Mouse (Mus musculus) stomach, postnatal 0 days (tissue): Measurements from ENCODE around the gene Muc4. TPM values are rescaled to one million over a fixed set of nuclear protein-coding genes. Genes with fewer than 3 reads are reported as not detected.

Source experiments
- ATAC-seq: fragments of 200-750 bp; cut with Nextera tagmentation; 2 replicates; pipeline ENCODE4 v1.8.0; 2017; ENCODE audit not compliant: low FRiP score, low TSS enrichment
- DNase-seq: peaks from one replicate; pipeline ENCODE4 v3.0.0-alpha.2; 2016; ENCODE audit warnings: low spot score
- H3K27ac ChIP-seq: fragments of 300-500 bp; sonication (generic); replicated peaks from 2 replicates; pipeline ENCODE4 v1.5.1; 2014; ENCODE audit warnings: mild to moderate bottlenecking, control low read depth
- H3K27me3 ChIP-seq: fragments of 300-500 bp; sonication (generic); 2 replicates; pipeline ENCODE4 v1.6.1; 2014; ENCODE audit warnings: low read length; ENCODE audit not compliant: control insufficient read depth, insufficient read depth
- H3K36me3 ChIP-seq: fragments of 300-500 bp; sonication (generic); 2 replicates; pipeline ENCODE4 v1.6.1; 2014; ENCODE audit warnings: low read length, mixed read lengths; ENCODE audit not compliant: control insufficient read depth, insufficient read depth
- H3K4me1 ChIP-seq: fragments of 300-500 bp; sonication (generic); replicated peaks from 2 replicates; pipeline ENCODE4 v1.6.1; 2014; ENCODE audit warnings: antibody characterized with exemption; ENCODE audit not compliant: control insufficient read depth, insufficient read depth
- H3K4me2 ChIP-seq: fragments of 300-500 bp; sonication (generic); replicated peaks from 2 replicates; pipeline ENCODE4 v1.6.1; 2014; ENCODE audit warnings: low read depth, mild to moderate bottlenecking, control low read depth, moderate library complexity
- H3K4me3 ChIP-seq: fragments of 300-500 bp; sonication (generic); 2 replicates; pipeline ENCODE4 v1.5.1; 2014; ENCODE audit warnings: low read depth, low read length, control low read depth
- H3K9ac ChIP-seq: fragments of 300-500 bp; sonication (generic); 2 replicates; pipeline ENCODE4 v1.6.1; 2014; ENCODE audit warnings: mild to moderate bottlenecking, low read length, control low read depth, mixed read lengths
- H3K9me3 ChIP-seq: fragments of 300-500 bp; sonication (generic); 2 replicates; pipeline ENCODE4 v1.6.1; 2016; ENCODE audit warnings: low read length; ENCODE audit not compliant: control insufficient read depth
- CTCF ChIP-seq: IDR thresholded peaks from 2 replicates; pipeline ENCODE4 v1.5.1; 2016; ENCODE audit warnings: antibody characterized with exemption, low read depth, mild to moderate bottlenecking, moderate library complexity
- EP300 ChIP-seq: optimal IDR thresholded peaks from 2 replicates; pipeline ENCODE3; 2016; ENCODE audit warnings: antibody characterized with exemption
- WGBS: fragments of 180-500 bp; shearing (Covaris S2); extraction: QIAGEN DNeasy Blood & Tissue Kit; methylation state at CpG from one replicate; pipeline ENCODE4 v1.1.7; 2014; 5-methylcytosine and 5-hydroxymethylcytosine counted together
- polyA plus RNA-seq: library from polyadenylated mRNA; unstranded; fragments of >200 nt; fragmentation: Nextera tagmentation; extraction: Ambion mirVana; gene quantifications from 2 replicates; pipeline ENCODE4 v1.2.1, GENCODE M21; 2015

The Muc4 gene
- polyA plus RNA-seq, 1 experiment from 2014 or later, result 2.5 TPM

DNA sequence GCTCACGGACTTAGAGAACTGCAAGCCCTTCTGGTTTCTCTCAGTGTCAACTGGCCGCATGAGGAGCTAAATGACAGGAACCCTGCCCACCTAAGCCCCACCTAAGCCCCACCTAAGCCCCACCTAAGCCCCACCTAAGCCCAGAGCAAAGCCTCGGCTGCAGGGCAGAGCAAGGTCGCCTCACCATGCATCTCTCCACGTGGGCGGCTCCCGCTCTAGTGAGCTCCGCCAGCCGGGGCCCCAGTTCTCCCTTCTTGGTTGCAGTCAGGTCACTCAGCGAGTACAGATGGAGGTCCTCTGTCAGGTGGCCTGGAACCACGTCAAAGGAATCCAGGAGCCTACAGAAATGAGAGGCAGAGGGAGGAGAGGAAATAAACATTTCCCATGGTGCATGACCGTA lies 89.7 kb downstream of the Muc4 start:
- no peaks in the 10 kb centered on the region for H3K27me3 ChIP-seq
- H3K4me1 ChIP-seq, result peaks cover 4% of the 10 kb centered on the region; the same call in 1 of the 2 replicates
- H3K4me2 ChIP-seq, result no peak overlapping the region
- H3K27ac ChIP-seq, result no peak overlapping the region
- no peaks in the 10 kb centered on the region for H3K9me3 ChIP-seq
- no peak overlapping the region for H3K4me3 ChIP-seq
- DNase-seq, result no peak
- no peak overlapping the region for H3K9ac ChIP-seq
- no peak for ATAC-seq
- TF ChIP-seq EP300 (no peak), CTCF (no peak)
- peaks cover 27% of the 10 kb centered on the region for H3K36me3 ChIP-seq
- 46% methylated on average over 12 of the region's 12 CpGs for WGBS

- no peak overlapping the region for H3K27ac ChIP-seq
- TF ChIP-seq EP300 (no peak), CTCF (peak; percentile 26; the same call in 1 of the 2 replicates)
- WGBS, result 97% methylated on average over 11 of the region's 11 CpGs
- H3K4me3 ChIP-seq, result no peak overlapping the region
- peaks cover 4% of the 10 kb centered on the region; the same call in 1 of the 2 replicates for H3K4me1 ChIP-seq
- H3K36me3 ChIP-seq, result peaks cover 27% of the 10 kb centered on the region
- no peak overlapping the region for H3K4me2 ChIP-seq
- no peak overlapping the region for H3K9ac ChIP-seq
- no peaks in the 10 kb centered on the region for H3K9me3 ChIP-seq
- DNase-seq (no peak), ATAC-seq (no peak)
- no peaks in the 10 kb centered on the region for H3K27me3 ChIP-seq
Measured at GRCm38 (mm10) chr16:32826521-32826920, 90.8 kb downstream of the Muc4 start.

- Histone ChIP-seq H3K27me3 (no peaks in the 10 kb centered on the region), H3K9ac (no peak overlapping the region), H3K36me3 (peaks cover 24% of the 10 kb centered on the region), H3K9me3 (no peaks in the 10 kb centered on the region), H3K4me3 (no peak overlapping the region), H3K4me1 (no peaks in the 10 kb centered on the region), H3K27ac (no peak overlapping the region), H3K4me2 (no peak overlapping the region)
- 81% methylated on average over 11 of the region's 11 CpGs for WGBS
- DNase-seq (no peak), ATAC-seq (no peak)
- TF ChIP-seq EP300 (no peak), CTCF (no peak)
Measured at GRCm38 (mm10) chr16:32829104-32829503, 93.4 kb downstream of the Muc4 start.

GRCm38 (mm10) chr16:32831501-32831900 lies 95.8 kb downstream of the Muc4 start:
- H3K9ac ChIP-seq, result no peak overlapping the region
- WGBS, result 64% methylated on average over 4 of the region's 4 CpGs
- no peak for TF ChIP-seq CTCF
- no peak for TF ChIP-seq EP300
- no peak for DNase-seq
- H3K27me3 ChIP-seq, result no peaks in the 10 kb centered on the region
- H3K36me3 ChIP-seq, result peaks cover 31% of the 10 kb centered on the region
- H3K27ac ChIP-seq, result no peak overlapping the region
- H3K4me3 ChIP-seq, result no peak overlapping the region
- no peak overlapping the region for H3K4me2 ChIP-seq
- ATAC-seq, result no peak
- H3K4me1 ChIP-seq, result no peaks in the 10 kb centered on the region
- no peaks in the 10 kb centered on the region for H3K9me3 ChIP-seq

Other genes with a start within 250 kb of the Muc4 start
- gene Slc51a, start 248.0 kb upstream of the Muc4 start, polyA plus RNA-seq, result 2.7 and 3.1 TPM in 2 replicates
- gene Zdhhc19, start 239.6 kb upstream of the Muc4 start, polyA plus RNA-seq, result not detected in 2 replicates
- gene Tfrc, start 127.0 kb upstream of the Muc4 start, polyA plus RNA-seq, result 45.6 and 50.0 TPM in 2 replicates
- gene Tnk2, start 92.0 kb upstream of the Muc4 start, polyA plus RNA-seq, result 17.1 and 21.0 TPM in 2 replicates
- 0.51 and 0.61 TPM in 2 replicates for gene Muc20, start 61.5 kb downstream of the Muc4 start, polyA plus RNA-seq
- 0.19 and 0.21 TPM in 2 replicates for gene Smbd1, start 74.6 kb downstream of the Muc4 start, polyA plus RNA-seq
- 60.4 and 66.5 TPM in 2 replicates for gene Fyttd1, start 141.6 kb downstream of the Muc4 start, polyA plus RNA-seq
- gene Rubcn, start 141.9 kb downstream of the Muc4 start, polyA plus RNA-seq, result 7.1 and 8.3 TPM in 2 replicates
- 5.4 and 8.1 TPM in 2 replicates for gene Lrch3, start 178.2 kb downstream of the Muc4 start, polyA plus RNA-seq